Mouse (Mus musculus) kidney, embryonic 15.5 days (tissue): ENCODE measurements around the gene Cntrl. TPM values are rescaled to one million over a fixed set of nuclear protein-coding genes. Genes with fewer than 3 reads are reported as not detected.

Experiments
- polyA plus RNA-seq: library from polyadenylated mRNA; unstranded; fragments of >200 nt; fragmentation: Nextera tagmentation; extraction: Ambion mirVana; gene quantifications from 2 replicates; pipeline ENCODE4 v1.2.1, GENCODE M21; 2015

The Cntrl gene
- polyA plus RNA-seq, 1 experiment from 2014 or later: 26.6 TPM

Other genes starting within 250 kb of the Cntrl start
- gene Cutal, start 235.1 kb upstream of the Cntrl start, polyA plus RNA-seq: 10.1 and 10.9 TPM in 2 replicates
- gene Psmd5, start 234.5 kb upstream of the Cntrl start, polyA plus RNA-seq: 116 and 128 TPM in 2 replicates
- gene Phf19, start 195.5 kb upstream of the Cntrl start, polyA plus RNA-seq: 24.6 and 26.3 TPM in 2 replicates
- gene Traf1, start 147.7 kb upstream of the Cntrl start, polyA plus RNA-seq: 23.2 and 25.4 TPM in 2 replicates
- 0.67 and 1.5 TPM in 2 replicates for gene Hc, start 48.1 kb upstream of the Cntrl start, polyA plus RNA-seq
- gene AI182371, start 7.9 kb upstream of the Cntrl start, polyA plus RNA-seq: 0.58 and 1.2 TPM in 2 replicates
- gene Rab14, start 91.6 kb downstream of the Cntrl start, polyA plus RNA-seq: 342 and 349 TPM in 2 replicates
- 129 and 144 TPM in 2 replicates for gene Gsn, start 146.9 kb downstream of the Cntrl start, polyA plus RNA-seq
- gene Stom, start 227.5 kb downstream of the Cntrl start, polyA plus RNA-seq: 31.6 and 34.1 TPM in 2 replicates